Mouse (Mus musculus): ENCODE results near the gene 4933406M09Rik. TPM values are rescaled to one million over a fixed set of nuclear protein-coding genes. Genes with fewer than 3 reads are reported as not detected.

The 4933406M09Rik gene
- polyA plus RNA-seq, 1 experiment from 2014 or later: not detected

Other genes starting within 250 kb of the 4933406M09Rik start
- 1.9 and 2.1 TPM in 2 replicates for gene Chil1, start 203.8 kb upstream of the 4933406M09Rik start, polyA plus RNA-seq (2015; fragmentation: Nextera tagmentation; extraction: Ambion mirVana)
- gene Mybph, start 192.5 kb upstream of the 4933406M09Rik start, polyA plus RNA-seq (2015; fragmentation: Nextera tagmentation; extraction: Ambion mirVana): 0.24 TPM in 1 of 2 replicates, not detected in the other
- gene Adora1, start 150.5 kb upstream of the 4933406M09Rik start, polyA plus RNA-seq (2015; fragmentation: Nextera tagmentation; extraction: Ambion mirVana): 21.3 and 21.5 TPM in 2 replicates
- gene Myog, start 96.0 kb upstream of the 4933406M09Rik start, polyA plus RNA-seq (2015; fragmentation: Nextera tagmentation; extraction: Ambion mirVana): 0.32 TPM in 1 of 2 replicates, not detected in the other
- 11.1 and 16.4 TPM in 2 replicates for gene Ppfia4, start 53.0 kb upstream of the 4933406M09Rik start, polyA plus RNA-seq (2015; fragmentation: Nextera tagmentation; extraction: Ambion mirVana)
- 150 and 151 TPM in 2 replicates for gene Tmem183a, start 24.0 kb upstream of the 4933406M09Rik start, polyA plus RNA-seq (2015; fragmentation: Nextera tagmentation; extraction: Ambion mirVana)
- 20.3 and 23.3 TPM in 2 replicates for gene Cyb5r1, start 19.6 kb downstream of the 4933406M09Rik start, polyA plus RNA-seq (2015; fragmentation: Nextera tagmentation; extraction: Ambion mirVana)
- 63.9 and 65.5 TPM in 2 replicates for gene Adipor1, start 29.4 kb downstream of the 4933406M09Rik start, polyA plus RNA-seq (2015; fragmentation: Nextera tagmentation; extraction: Ambion mirVana)
- 42.5 and 44.6 TPM in 2 replicates for gene Klhl12, start 69.6 kb downstream of the 4933406M09Rik start, polyA plus RNA-seq (2015; fragmentation: Nextera tagmentation; extraction: Ambion mirVana)
- gene Rabif, start 108.7 kb downstream of the 4933406M09Rik start, polyA plus RNA-seq (2015; fragmentation: Nextera tagmentation; extraction: Ambion mirVana): 63.0 and 63.7 TPM in 2 replicates
- not detected in 2 replicates for gene Mgat4e, start 163.7 kb downstream of the 4933406M09Rik start, polyA plus RNA-seq (2015; fragmentation: Nextera tagmentation; extraction: Ambion mirVana)
- gene Kdm5b, start 174.2 kb downstream of the 4933406M09Rik start, polyA plus RNA-seq (2015; fragmentation: Nextera tagmentation; extraction: Ambion mirVana): 103 and 109 TPM in 2 replicates

Data from forebrain, embryonic 16.5 days (tissue).